Mouse (Mus musculus) ES-E14 (cell line): ENCODE data around the gene Ticrr. TPM values are rescaled to one million over a fixed set of nuclear protein-coding genes. Genes with fewer than 3 reads are reported as not detected.

Experiments used
- DNase-seq: peaks from one replicate; pipeline ENCODE4 v3.0.0-alpha.2; 2013; ENCODE audit warnings: low read depth, low spot score
- H3K27ac ChIP-seq: 2 replicates; pipeline ENCODE4 v1.5.1; 2012; ENCODE audit warnings: low read depth, mild to moderate bottlenecking, low read length, moderate library complexity, mixed read lengths; ENCODE audit not compliant: poor library complexity, insufficient read depth, severe bottlenecking
- H3K36me3 ChIP-seq: 2 replicates; pipeline ENCODE4 v1.6.1; 2012; ENCODE audit warnings: mild to moderate bottlenecking, low read length, moderate library complexity, mixed read lengths; ENCODE audit not compliant: control insufficient read depth, poor library complexity, insufficient read depth, severe bottlenecking
- H3K4me1 ChIP-seq, 2 experiments: fragments of 150-350 bp in 1 of 2; sonication (generic) in 1 of 2; 2 replicates each; pipeline ENCODE4 v1.6.1; 2012; ENCODE audit warnings: low read length in 2 of 2, mild to moderate bottlenecking in 1 of 2, mixed read lengths in 1 of 2; ENCODE audit not compliant: control insufficient read depth in 2 of 2, insufficient read depth in 2 of 2, poor library complexity in 1 of 2
- H3K4me3 ChIP-seq, 2 experiments: fragments of 150-350 bp in 1 of 2; sonication (generic) in 1 of 2; 2 replicates each; pipeline ENCODE4 v1.5.1; 2012; ENCODE audit warnings: low read length in 2 of 2, low read depth in 1 of 2, mild to moderate bottlenecking in 1 of 2, mixed read lengths in 1 of 2; ENCODE audit not compliant: insufficient read depth in 1 of 2, poor library complexity in 1 of 2, severe bottlenecking in 1 of 2
- H3K9ac ChIP-seq: 2 replicates; pipeline ENCODE4 v1.6.1; 2012; ENCODE audit warnings: low read depth, mild to moderate bottlenecking, low read length, mixed read lengths; ENCODE audit not compliant: poor library complexity, insufficient read depth, severe bottlenecking
- H3K9me3 ChIP-seq: fragments of 150-350 bp; sonication (generic); 2 replicates; pipeline ENCODE4 v1.6.1; 2012; ENCODE audit warnings: low read depth, mild to moderate bottlenecking, low read length; ENCODE audit not compliant: control insufficient read depth, insufficient read depth
- CHD2 ChIP-seq: IDR thresholded peaks from 2 replicates; pipeline ENCODE4 v1.6.1; 2014; ENCODE audit warnings: mild to moderate bottlenecking, low read depth, low read length, inconsistent platforms
- HCFC1 ChIP-seq: IDR thresholded peaks from 2 replicates; pipeline ENCODE4 v1.6.1; 2012; ENCODE audit warnings: low read length, inconsistent platforms, borderline replicate concordance; ENCODE audit not compliant: insufficient read depth
- MAFK ChIP-seq: IDR thresholded peaks from 2 replicates; pipeline ENCODE4 v1.6.1; 2014; ENCODE audit warnings: mild to moderate bottlenecking, low read depth, low read length, inconsistent platforms; ENCODE audit not compliant: insufficient read depth
- ZC3H11A ChIP-seq: IDR thresholded peaks from 2 replicates; pipeline ENCODE4 v1.6.1; 2012; ENCODE audit warnings: low read depth, mild to moderate bottlenecking, inconsistent platforms, low read length, borderline replicate concordance
- ZNF384 ChIP-seq: IDR thresholded peaks from 2 replicates; pipeline ENCODE4 v1.6.1; 2012; ENCODE audit warnings: low read depth, low read length, inconsistent platforms
- in situ Hi-C, 2 experiments: fragments of 600-800 bp; cut with MboI; formaldehyde crosslinking; loops; one replicate each; pipeline ENCODE4 v1.15.1; 2025; ENCODE audit warnings: low sequenced_read_pairs in 2 of 2, inconsistent platforms in 1 of 2; ENCODE audit not compliant: unreplicated experiment in 2 of 2
- total RNA-seq: library from RNA; depleted of rRNA; stranded (reverse); fragments of 300-350 nt; gene quantifications from 2 replicates; pipeline ENCODE4 v1.2.3, GENCODE M21; 2012

Ticrr gene
- total RNA-seq, 1 experiment: 46.3 TPM

GRCm38 (mm10) chr7:79702755-79703154, 42.8 kb downstream of the Ticrr start:
- Histone ChIP-seq H3K9me3 (no peaks in the 10 kb centered on the region), H3K4me3 (no peak overlapping the region), H3K27ac (no peak overlapping the region), H3K36me3 (peaks cover 29% of the 10 kb centered on the region), H3K9ac (no peak overlapping the region), H3K4me1 (peaks cover 0 to 2% of the 10 kb centered on the region in 2 experiments; a peak in 1 of 4 replicates)
- TF ChIP-seq CHD2 (no peak), HCFC1 (no peak), ZC3H11A (no peak), MAFK (no peak), ZNF384 (no peak)
- in situ Hi-C loops: no loop called here
- no peak for DNase-seq

- TF ChIP-seq CHD2 (no peak), ZC3H11A (no peak), ZNF384 (no peak), HCFC1 (no peak), MAFK (no peak)
- Histone ChIP-seq H3K36me3 (peaks cover 24% of the 10 kb centered on the region; the same call in 1 of the 2 replicates), H3K27ac (no peak overlapping the region), H3K4me1 (peaks cover 0 to 2% of the 10 kb centered on the region in 2 experiments; a peak in 1 of 4 replicates), H3K4me3 (no peak overlapping the region), H3K9ac (no peak overlapping the region), H3K9me3 (no peaks in the 10 kb centered on the region)
- in situ Hi-C loops: no loop called here
- no peak for DNase-seq
Observed at GRCm38 (mm10) chr7:79705210-79705609, 45.2 kb downstream of the Ticrr start.

- in situ Hi-C loops: no loop called here
- Histone ChIP-seq H3K4me1 (peaks cover 1 to 3% of the 10 kb centered on the region in 2 experiments; a peak in 1 of 4 replicates), H3K9ac (peak overlapping the region; percentile 27), H3K36me3 (peaks cover 8% of the 10 kb centered on the region; the same call in 1 of the 2 replicates), H3K27ac (no peak overlapping the region), H3K4me3 (peak overlapping the region; percentile 62 to 64), H3K9me3 (no peaks in the 10 kb centered on the region)
- TF ChIP-seq ZC3H11A (no peak), MAFK (no peak), CHD2 (no peak), HCFC1 (0 out of 2 replicates have a peak, but pooled peaks have one; percentile 33), ZNF384 (no peak)
- peak; percentile 56 for DNase-seq
Observed at GRCm38 (mm10) chr7:79710130-79710607, 50.2 kb downstream of the Ticrr start.

GRCm38 (mm10) chr7:79710831-79711230, 50.8 kb downstream of the Ticrr start:
- DNase-seq: no peak
- H3K4me3 ChIP-seq: peak overlapping the region; percentile 60 to 62
- in situ Hi-C loops: no loop called here
- peaks cover 8% of the 10 kb centered on the region; the same call in 1 of the 2 replicates for H3K36me3 ChIP-seq
- H3K27ac ChIP-seq: no peak overlapping the region
- H3K9ac ChIP-seq: peak overlapping the region; percentile 8; the same call in 1 of the 2 replicates
- H3K4me1 ChIP-seq: peaks cover 1 to 3% of the 10 kb centered on the region in 2 experiments; a peak in 1 of 4 replicates
- H3K9me3 ChIP-seq: no peaks in the 10 kb centered on the region
- no peak for TF ChIP-seq ZNF384
- TF ChIP-seq CHD2: no peak
- TF ChIP-seq ZC3H11A: no peak
- no peak for TF ChIP-seq MAFK
- no peak for TF ChIP-seq HCFC1
